Mouse (Mus musculus) MEL (cell line): ENCODE measurements at regions not wholly inside any gene's neighbourhood (a gene's known extent, or its start where the extent isn't known, plus 50 kb on each side); places are given as distances from the start of the nearest gene placed in this dataset.

ENCODE experiments used
- DNase-seq: peaks from one replicate; pipeline ENCODE4 v3.0.0; 2011; ENCODE audit warnings: low read depth, low spot score
- H3K27ac ChIP-seq: 2 replicates; pipeline ENCODE4 v1.5.1; 2012; ENCODE audit warnings: low read depth, mild to moderate bottlenecking, control low read depth, low read length, moderate library complexity; ENCODE audit not compliant: control insufficient read depth
- H3K27me3 ChIP-seq, 2 experiments: fragments of 150-350 bp in 1 of 2; sonication (generic) in 1 of 2; 2 replicates each; pipeline ENCODE4 v1.6.1; 2012; ENCODE audit warnings: low read length in 2 of 2, mild to moderate bottlenecking in 2 of 2, improper control_type of control experiment in 1 of 2, moderate library complexity in 1 of 2; ENCODE audit not compliant: insufficient read depth in 2 of 2, control insufficient read depth in 1 of 2
- H3K36me3 ChIP-seq, 2 experiments: 2 replicates each; pipeline ENCODE4 v1.6.1; 2012 to 2014; ENCODE audit warnings: low read length in 2 of 2, improper control_type of control experiment in 1 of 2, inconsistent platforms in 1 of 2, mild to moderate bottlenecking in 1 of 2; ENCODE audit not compliant: insufficient read depth in 2 of 2, control insufficient read depth in 1 of 2
- H3K4me1 ChIP-seq, 2 experiments: fragments of 150-350 bp in 1 of 2; sonication (generic) in 1 of 2; 2 replicates each; pipeline ENCODE4 v1.6.1; 2012; ENCODE audit warnings: low read length in 2 of 2, improper control_type of control experiment in 1 of 2, mild to moderate bottlenecking in 1 of 2; ENCODE audit not compliant: insufficient read depth in 2 of 2, control insufficient read depth in 1 of 2
- H3K4me3 ChIP-seq, 2 experiments: fragments of 150-350 bp in 1 of 2; sonication (generic) in 1 of 2; 2 replicates each; pipeline ENCODE4 v1.5.1; 2012; ENCODE audit warnings: low read depth in 2 of 2, low read length in 2 of 2, mild to moderate bottlenecking in 2 of 2, moderate library complexity in 2 of 2, control low read depth in 1 of 2, improper control_type of control experiment in 1 of 2; ENCODE audit not compliant: control insufficient read depth in 1 of 2, insufficient read depth in 1 of 2
- H3K79me2 ChIP-seq: 2 replicates; pipeline ENCODE4 v1.6.1; 2012; ENCODE audit warnings: mild to moderate bottlenecking, low read length, moderate library complexity; ENCODE audit not compliant: control insufficient read depth, poor library complexity, insufficient read depth
- H3K9ac ChIP-seq: 2 replicates; pipeline ENCODE4 v1.6.1; 2012; ENCODE audit warnings: low read depth, mild to moderate bottlenecking, control low read depth, low read length, moderate library complexity; ENCODE audit not compliant: control insufficient read depth, poor library complexity, severe bottlenecking
- H3K9me3 ChIP-seq: fragments of 150-350 bp; sonication (generic); replicated peaks from 2 replicates; pipeline ENCODE4 v1.6.1; 2012; ENCODE audit warnings: mild to moderate bottlenecking, low read length, improper control_type of control experiment, moderate library complexity; ENCODE audit not compliant: insufficient read depth
- CHD1 ChIP-seq: IDR thresholded peaks from 2 replicates; pipeline ENCODE4 v1.6.1; 2012; ENCODE audit warnings: low read depth, mild to moderate bottlenecking, inconsistent platforms, low read length, improper control_type of control experiment
- CHD2 ChIP-seq: IDR thresholded peaks from 2 replicates; pipeline ENCODE4 v1.6.1; 2011; ENCODE audit warnings: low read length, improper control_type of control experiment
- CTCF ChIP-seq, 3 experiments: IDR thresholded peaks in 2 of 3; conservative IDR thresholded peaks in 1 of 3; 2 replicates each; pipeline ENCODE4 v1.5.1; 2011 to 2012; ENCODE audit warnings: low read length in 3 of 3, low read depth in 2 of 3, mild to moderate bottlenecking in 2 of 3, improper control_type of control experiment in 1 of 3, inconsistent platforms in 1 of 3, mixed read lengths in 1 of 3, moderate library complexity in 1 of 3; ENCODE audit not compliant: control insufficient read depth in 1 of 3, insufficient read depth in 1 of 3, poor library complexity in 1 of 3, severe bottlenecking in 1 of 3
- E2F4 ChIP-seq: IDR thresholded peaks from 2 replicates; pipeline ENCODE4 v1.6.1; 2011; ENCODE audit warnings: low read depth, low read length, improper control_type of control experiment, borderline replicate concordance
- ELF1 ChIP-seq: IDR thresholded peaks from 2 replicates; pipeline ENCODE4 v1.6.1; 2014; ENCODE audit warnings: low read depth, mild to moderate bottlenecking, inconsistent platforms, low read length, improper control_type of control experiment, moderate library complexity
- EP300 ChIP-seq, 2 experiments: IDR thresholded peaks; 2 replicates each; pipeline ENCODE4 v1.6.1; 2011; ENCODE audit warnings: improper control_type of control experiment in 2 of 2, low read length in 2 of 2, low read depth in 1 of 2, mild to moderate bottlenecking in 1 of 2
- ETS1 ChIP-seq: IDR thresholded peaks from 2 replicates; pipeline ENCODE4 v1.6.1; 2012; ENCODE audit warnings: low read depth, mild to moderate bottlenecking, inconsistent platforms, low read length, improper control_type of control experiment, moderate library complexity
- GABPA ChIP-seq: IDR thresholded peaks from 2 replicates; pipeline ENCODE4 v1.6.1; 2012; ENCODE audit warnings: low read depth, mild to moderate bottlenecking, inconsistent platforms, low read length, improper control_type of control experiment, moderate library complexity
- GATA1 ChIP-seq: IDR thresholded peaks from 2 replicates; pipeline ENCODE4 v1.6.1; 2011; ENCODE audit warnings: low read depth, low read length, improper control_type of control experiment
- HCFC1 ChIP-seq: IDR thresholded peaks from 2 replicates; pipeline ENCODE4 v1.6.1; 2012; ENCODE audit warnings: low read depth, mild to moderate bottlenecking, inconsistent platforms, low read length, improper control_type of control experiment, moderate library complexity
- MAFK ChIP-seq: IDR thresholded peaks from 2 replicates; pipeline ENCODE4 v1.6.1; 2011; ENCODE audit warnings: low read depth, mild to moderate bottlenecking, low read length, improper control_type of control experiment, borderline replicate concordance
- MAX ChIP-seq: IDR thresholded peaks from 2 replicates; pipeline ENCODE4 v1.6.1; 2011; ENCODE audit warnings: low read length, improper control_type of control experiment
- MAZ ChIP-seq: IDR thresholded peaks from 2 replicates; pipeline ENCODE4 v1.6.1; 2012; ENCODE audit warnings: low read depth, mild to moderate bottlenecking, inconsistent platforms, low read length, improper control_type of control experiment
- MEF2A ChIP-seq: IDR thresholded peaks from 2 replicates; pipeline ENCODE4 v1.6.1; 2014; ENCODE audit warnings: low read depth, mild to moderate bottlenecking, inconsistent platforms, low read length, improper control_type of control experiment; ENCODE audit not compliant: poor library complexity, insufficient replicate concordance, severe bottlenecking; ENCODE audit errors: extremely low read depth
- MXI1 ChIP-seq: IDR thresholded peaks from 2 replicates; pipeline ENCODE4 v1.6.1; 2011; ENCODE audit warnings: mild to moderate bottlenecking, low read depth, low read length, improper control_type of control experiment
- MYB ChIP-seq: IDR thresholded peaks from 2 replicates; pipeline ENCODE4 v1.6.1; 2011; ENCODE audit warnings: mild to moderate bottlenecking, low read depth, low read length, improper control_type of control experiment
- MYC ChIP-seq: IDR thresholded peaks from 2 replicates; pipeline ENCODE4 v1.6.1; 2011; ENCODE audit warnings: low read depth, mild to moderate bottlenecking, low read length, improper control_type of control experiment, moderate library complexity
- NELFE ChIP-seq: IDR thresholded peaks from 2 replicates; pipeline ENCODE4 v1.6.1; 2011; ENCODE audit warnings: low read depth, low read length, improper control_type of control experiment
- NRF1 ChIP-seq: IDR thresholded peaks from 2 replicates; pipeline ENCODE4 v1.6.1; 2014; ENCODE audit warnings: low read depth, mild to moderate bottlenecking, inconsistent platforms, low read length, improper control_type of control experiment, moderate library complexity; ENCODE audit not compliant: poor library complexity, insufficient read depth, severe bottlenecking
- POLR2AphosphoS2 ChIP-seq: IDR thresholded peaks from 2 replicates; pipeline ENCODE4 v1.6.1; 2011; ENCODE audit warnings: low read length, improper control_type of control experiment
- RAD21 ChIP-seq: IDR thresholded peaks from 2 replicates; pipeline ENCODE4 v1.6.1; 2011; ENCODE audit warnings: mild to moderate bottlenecking, low read depth, low read length, improper control_type of control experiment
- SMC3 ChIP-seq: IDR thresholded peaks from 2 replicates; pipeline ENCODE4 v1.6.1; 2011; ENCODE audit warnings: low read depth, low read length, improper control_type of control experiment
- TBP ChIP-seq: IDR thresholded peaks from 2 replicates; pipeline ENCODE4 v1.8.0; 2011; ENCODE audit warnings: low read depth, low read length, improper control_type of control experiment
- TCF12 ChIP-seq: IDR thresholded peaks from 2 replicates; pipeline ENCODE4 v1.6.1; 2014; ENCODE audit warnings: low read depth, mild to moderate bottlenecking, inconsistent platforms, low read length, improper control_type of control experiment, moderate library complexity
- UBTF ChIP-seq: IDR thresholded peaks from 2 replicates; pipeline ENCODE4 v1.6.1; 2012; ENCODE audit warnings: low read depth, mild to moderate bottlenecking, inconsistent platforms, low read length, improper control_type of control experiment, moderate library complexity, borderline replicate concordance; ENCODE audit not compliant: insufficient read depth
- USF1 ChIP-seq: IDR thresholded peaks from 2 replicates; pipeline ENCODE4 v1.6.1; 2014; ENCODE audit warnings: low read depth, mild to moderate bottlenecking, inconsistent platforms, low read length, improper control_type of control experiment, moderate library complexity
- USF2 ChIP-seq, 2 experiments: IDR thresholded peaks; 2 replicates each; pipeline ENCODE4 v1.6.1; 2011 to 2012; ENCODE audit warnings: improper control_type of control experiment in 2 of 2, low read length in 2 of 2, borderline replicate concordance in 1 of 2, inconsistent platforms in 1 of 2, low read depth in 1 of 2, mild to moderate bottlenecking in 1 of 2; ENCODE audit not compliant: insufficient read depth in 1 of 2
- ZC3H11A ChIP-seq: IDR thresholded peaks from 2 replicates; pipeline ENCODE4 v1.6.1; 2012; ENCODE audit warnings: low read depth, mild to moderate bottlenecking, inconsistent platforms, low read length, improper control_type of control experiment
- ZMIZ1 ChIP-seq: IDR thresholded peaks from 2 replicates; pipeline ENCODE4 v1.6.1; 2012; ENCODE audit warnings: low read depth, mild to moderate bottlenecking, inconsistent platforms, low read length, improper control_type of control experiment, moderate library complexity

GRCm38 (mm10) chr12:70531661-70532060 is 78.8 kb downstream of the Tmx1 start:
- H3K9me3 ChIP-seq, result no peaks in the 10 kb centered on the region
- no peaks in the 10 kb centered on the region for H3K4me1 ChIP-seq
- H3K79me2 ChIP-seq, result no peaks in the 10 kb centered on the region
- no peaks in the 10 kb centered on the region for H3K36me3 ChIP-seq
- TF ChIP-seq NELFE (no peak), MAFK (no peak), ZMIZ1 (no peak), ZC3H11A (no peak), CHD2 (no peak), TCF12 (no peak), GABPA (no peak), USF2 (IDR thresholded peaks at IDR 0.05; ENCODE audit: borderline replicate concordance in 1 of 2, insufficient read depth in 1 of 2, low read depth in 1 of 2, low read length in 2 of 2) (no peak), RAD21 (no peak), GATA1 (no peak), USF1 (no peak), UBTF (no peak), CHD1 (no peak), EP300 (IDR thresholded peaks at IDR 0.05; ENCODE audit: low read depth in 1 of 2, low read length in 2 of 2) (no peak), MAX (no peak), MEF2A (no peak), CTCF (IDR thresholded peaks at IDR 0.05 in 2 of 3, conservative IDR thresholded peaks at IDR 0.05 in 1 of 3; ENCODE audit: control insufficient read depth in 1 of 3, insufficient read depth in 1 of 3, low read depth in 2 of 3, low read length in 3 of 3, poor library complexity in 1 of 3, severe bottlenecking in 1 of 3) (no peak), E2F4 (no peak), HCFC1 (no peak), NRF1 (no peak)
- no peak overlapping the region for H3K9ac ChIP-seq
- no peak for DNase-seq
- no peak overlapping the region for H3K4me3 ChIP-seq
- no peak overlapping the region for H3K27ac ChIP-seq
- H3K27me3 ChIP-seq, result peaks cover 0 to 2% of the 10 kb centered on the region in 2 experiments; a peak in 1 of 4 replicates

DNA sequence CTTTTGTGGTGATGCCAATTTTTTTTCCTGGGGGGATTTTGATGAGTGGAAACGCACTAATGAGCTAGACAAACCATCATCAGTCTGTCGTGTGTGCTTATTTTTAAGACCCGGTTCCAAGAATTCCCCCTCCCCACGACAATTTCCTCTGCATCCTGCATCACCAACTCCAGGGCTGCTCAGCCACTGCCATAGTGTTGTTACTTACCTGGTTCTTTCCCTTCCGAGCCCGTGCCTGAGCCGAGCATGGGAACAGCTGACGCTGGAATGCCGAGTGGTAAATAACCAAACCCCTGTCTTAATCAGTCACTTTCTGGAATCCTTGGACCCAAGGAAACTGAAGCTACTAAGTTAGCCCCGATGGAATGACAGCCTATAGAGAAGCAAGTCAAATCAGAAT is 79.3 kb downstream of the Tmx1 start:
- Histone ChIP-seq H3K79me2 (no peaks in the 10 kb centered on the region), H3K27ac (no peak overlapping the region), H3K36me3 (no peaks in the 10 kb centered on the region), H3K9me3 (no peaks in the 10 kb centered on the region), H3K4me3 (no peak overlapping the region), H3K4me1 (no peaks in the 10 kb centered on the region), H3K9ac (no peak overlapping the region), H3K27me3 (peaks cover 0 to under 1% of the 10 kb centered on the region in 2 experiments; a peak in 2 of 4 replicates)
- TF ChIP-seq GATA1 (no peak), MYC (no peak), CHD2 (no peak), TBP (no peak), ETS1 (no peak), POLR2AphosphoS2 (no peak), MAFK (no peak), E2F4 (no peak), MXI1 (no peak), USF1 (no peak), EP300 (IDR thresholded peaks at IDR 0.05; ENCODE audit: low read depth in 1 of 2, low read length in 2 of 2) (no peak), CHD1 (no peak), NRF1 (no peak), MAZ (no peak), MAX (no peak), ELF1 (no peak), MYB (no peak), SMC3 (no peak), ZC3H11A (no peak)
- DNase-seq, result no peak
